Mouse (Mus musculus) right cerebral cortex, postnatal 36 days (tissue): ENCODE measurements at regions not wholly inside any gene's neighbourhood (a gene's known extent, or its start where the extent isn't known, plus 50 kb on each side); places are given as distances from the start of the nearest gene placed in this dataset.
A peak's percentile ranks its signal among the peaks of the same experiment; 100 is the strongest.

Source experiments
- DNase-seq, 2 experiments: peaks; one replicate each; pipeline ENCODE4 v3.0.0; 2022; ENCODE audit warnings: low spot score in 2 of 2, mixed read lengths in 1 of 2

GRCm38 (mm10) chr3:56433495-56433894, 250.0 kb upstream of the Nbea start:
- DNase-seq = no peak

DNA sequence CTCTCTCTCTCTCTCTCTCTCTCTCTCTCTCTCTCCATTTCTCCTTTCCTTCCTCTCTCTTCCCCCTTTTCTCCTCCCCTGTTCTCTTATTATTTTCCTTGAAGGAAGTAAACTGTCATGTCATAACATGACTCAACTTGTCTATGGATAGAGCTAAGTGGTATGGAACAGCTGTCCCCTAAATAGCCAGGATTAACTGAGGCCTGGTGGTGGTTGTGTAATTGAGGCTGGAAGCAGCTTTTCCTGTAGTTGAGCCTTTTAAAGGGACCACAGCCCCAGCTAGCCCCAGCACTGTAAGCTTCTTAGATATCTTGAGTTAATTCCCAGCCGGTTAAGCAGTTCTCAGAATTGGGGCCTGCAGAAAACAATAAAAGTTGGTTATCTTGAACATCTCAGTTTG, 243.7 kb upstream of the Nbea start:
- no peak for DNase-seq

- DNase-seq = no peak
Observed at GRCm38 (mm10) chr3:56397851-56398496, 214.5 kb upstream of the Nbea start.

GRCm38 (mm10) chr3:56393134-56393533, 209.6 kb upstream of the Nbea start:
- no peak for DNase-seq

DNA sequence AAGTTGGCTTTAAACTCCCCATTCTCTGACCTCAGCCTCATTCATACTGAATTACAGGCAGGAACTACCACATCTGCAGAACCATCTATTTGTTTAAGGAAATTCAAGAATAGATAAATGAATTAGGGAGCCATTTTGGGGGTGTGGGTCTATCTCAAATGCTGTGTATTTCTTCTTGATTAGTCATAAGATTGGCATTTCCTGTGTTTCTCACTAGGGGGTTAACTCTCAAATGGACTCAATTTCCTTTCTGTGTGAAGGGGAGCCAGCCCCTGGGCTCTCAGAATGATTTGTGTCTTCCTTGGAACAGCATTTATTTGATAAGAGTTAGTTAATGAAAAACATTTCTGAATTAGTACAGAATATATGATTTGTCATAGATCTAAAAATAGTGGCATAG, 196.8 kb upstream of the Nbea start:
- no peak for DNase-seq

- no peak for DNase-seq
Observed at GRCm38 (mm10) chr3:56379500-56379899, 196.0 kb upstream of the Nbea start.

GRCm38 (mm10) chr3:56362543-56362942, 179.0 kb upstream of the Nbea start:
- DNase-seq = peak; percentile 43 to 60

- no peak for DNase-seq
Observed at GRCm38 (mm10) chr3:56357035-56357701, 173.7 kb upstream of the Nbea start.

DNA sequence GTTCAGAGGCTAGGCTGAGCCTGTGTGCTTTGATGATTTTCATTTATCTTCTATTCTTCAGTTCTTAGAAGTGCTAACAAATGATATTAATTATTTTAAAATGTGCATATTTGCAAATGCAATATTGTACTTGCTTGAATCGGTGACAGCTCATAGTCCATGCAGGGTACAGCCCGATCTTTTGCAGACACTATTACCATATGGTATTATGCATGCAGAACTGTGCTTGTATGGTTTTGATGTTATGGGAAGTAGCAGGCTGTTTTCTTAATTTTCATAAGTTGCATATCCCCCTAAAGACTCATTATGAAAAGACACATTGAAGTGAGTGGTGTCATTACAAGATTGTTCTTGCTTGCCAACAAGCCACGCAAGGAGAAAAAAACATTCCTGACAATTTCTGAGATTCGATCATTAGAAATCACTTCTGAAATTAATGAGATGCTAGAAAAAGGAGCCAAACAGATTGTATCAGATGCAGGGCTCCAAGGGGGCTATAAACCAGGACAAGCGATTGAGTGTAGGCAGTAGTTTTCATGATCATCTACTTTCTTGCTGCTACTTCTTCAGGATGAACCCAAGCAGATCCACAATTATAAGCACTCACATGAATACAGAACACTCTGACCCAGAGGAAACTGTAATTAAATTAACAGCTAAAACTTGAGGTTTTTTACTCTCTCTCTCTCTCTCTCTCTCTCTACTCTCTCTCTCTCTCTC, 172.8 kb upstream of the Nbea start:
- no peak for DNase-seq
